Mouse (Mus musculus) neural tube, embryonic 10.5 days (tissue): ENCODE data around the gene Dlx6.
A peak's percentile ranks its signal among the peaks of the same experiment; 100 is the strongest.

Experiments used
- DNase-seq: peaks from one replicate; pipeline ENCODE4 v3.0.0-alpha.2; 2017; ENCODE audit warnings: low spot score; ENCODE audit errors: extremely low spot score

Gene Dlx6

DNA sequence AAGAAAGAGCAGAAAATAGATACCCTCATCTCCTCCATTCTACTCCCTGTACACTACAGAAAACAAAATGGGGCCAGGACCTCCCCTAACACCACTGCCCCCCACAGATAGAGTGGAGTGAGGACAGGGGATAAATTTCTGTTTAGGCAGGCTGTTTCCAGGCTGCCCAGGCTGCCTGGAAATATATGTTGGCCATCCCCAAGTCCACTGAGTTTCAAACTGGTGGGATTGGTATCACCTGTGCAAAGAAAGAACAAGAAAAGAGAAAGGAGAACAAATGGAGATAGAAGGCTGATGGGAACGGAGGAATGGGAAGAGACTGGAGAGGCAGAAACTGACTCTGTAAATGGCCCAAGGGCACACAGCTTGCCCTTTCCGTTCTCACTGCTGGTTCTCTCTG lies 13.1 kb downstream of the Dlx6 start:
- no peak for DNase-seq

DNA sequence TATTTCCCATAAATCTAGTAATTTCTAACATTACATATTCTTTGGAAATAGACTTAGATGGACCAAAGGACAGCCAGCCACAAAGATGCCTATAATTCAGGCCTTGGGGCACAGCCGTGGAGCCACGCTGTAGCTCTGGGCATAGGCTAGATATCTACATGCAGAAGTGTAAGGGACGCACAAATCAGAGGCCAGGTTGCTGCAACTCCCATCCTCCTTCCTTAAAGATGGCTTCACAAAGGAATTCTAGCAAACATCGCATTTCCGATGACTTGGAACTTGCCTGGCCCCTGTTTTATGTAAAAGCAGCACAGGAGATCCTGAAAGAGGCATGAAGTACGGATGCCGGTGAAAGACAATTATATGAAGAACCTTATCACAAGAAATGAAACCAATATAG lies 13.6 kb downstream of the Dlx6 start:
- DNase-seq = peak; percentile 40

GRCm38 (mm10) chr6:6877346-6877910 lies 14.3 kb downstream of the Dlx6 start:
- DNase-seq = no peak

DNA sequence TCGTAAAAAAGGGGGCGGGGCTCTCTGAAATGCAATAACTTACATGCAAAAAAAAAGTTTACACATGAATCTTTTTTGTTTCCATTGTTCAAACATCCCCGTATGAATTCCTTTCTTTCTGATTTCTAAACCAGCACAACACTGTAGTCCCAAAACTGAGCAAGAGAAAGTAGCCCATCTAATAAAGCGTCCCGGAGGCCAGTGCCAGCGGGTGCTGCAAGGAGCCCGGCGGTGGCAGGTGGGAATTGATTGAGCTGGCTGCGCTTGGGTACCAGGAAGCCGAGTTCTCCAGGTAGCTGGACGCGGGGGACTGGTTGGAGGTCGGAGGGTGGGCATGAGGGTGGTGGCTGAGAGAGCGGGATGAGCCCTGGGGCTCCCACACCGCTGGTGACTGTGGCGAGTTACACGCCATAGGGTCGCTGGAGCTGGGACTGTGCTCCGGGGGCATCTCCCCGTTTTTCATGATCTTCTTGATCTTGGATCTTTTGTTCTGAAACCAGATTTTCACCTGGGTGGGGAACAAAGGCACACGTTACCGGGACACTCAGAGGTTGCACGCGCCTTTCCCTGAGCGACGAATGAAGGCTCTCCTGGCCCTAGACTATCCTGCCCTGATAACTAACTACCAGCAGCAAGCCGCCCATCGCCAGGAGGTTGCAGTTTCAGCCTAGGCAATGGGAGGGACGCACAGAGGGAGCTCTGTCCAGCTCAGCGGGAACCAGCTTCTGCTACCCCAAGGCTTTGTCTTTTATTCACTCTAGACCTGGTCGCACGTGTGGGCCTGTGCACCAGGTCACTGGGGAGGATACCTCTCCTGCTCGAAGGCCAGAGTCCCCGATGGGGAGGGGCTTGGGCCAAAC lies 15.1 kb downstream of the Dlx6 start:
- DNase-seq = peak; percentile 65

DNA sequence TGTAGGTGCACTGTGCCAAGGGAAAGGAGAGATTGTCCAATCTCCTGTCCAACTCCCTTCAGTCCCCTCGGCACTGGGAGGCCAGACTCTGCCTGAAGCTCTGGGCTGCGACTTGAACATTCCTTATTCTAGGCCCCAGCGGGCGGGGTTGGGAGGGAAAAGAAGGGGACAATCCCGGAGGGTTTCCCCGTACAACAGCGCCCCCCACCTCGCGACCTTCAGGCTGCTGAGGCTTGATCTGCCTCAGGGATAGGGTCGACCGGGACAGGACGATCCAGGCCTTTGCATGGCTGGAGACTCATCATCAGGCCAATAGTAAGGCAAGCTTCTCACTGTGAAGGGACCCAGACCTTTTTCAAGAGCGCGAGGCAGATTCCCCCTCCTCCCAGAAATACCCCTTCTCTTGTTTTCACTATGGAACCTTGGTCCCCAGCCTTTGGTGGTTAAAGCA lies 15.7 kb downstream of the Dlx6 start:
- DNase-seq = no peak

GRCm38 (mm10) chr6:6879371-6880325 lies 16.5 kb downstream of the Dlx6 start:
- DNase-seq = peak; percentile 70

GRCm38 (mm10) chr6:6880361-6881114 lies 17.4 kb downstream of the Dlx6 start:
- peak; percentile 62 for DNase-seq

- DNase-seq = peak; percentile 56
These were observed 18.0 kb downstream of the Dlx6 start for GRCm38 (mm10) chr6:6881115-6881637.

- DNase-seq = peak; percentile 79
These were observed 18.6 kb downstream of the Dlx6 start, which contains the start of gene Dlx5 for GRCm38 (mm10) chr6:6881638-6882190. Gene Dlx5 (minus strand): TSS chr6:6882085.

- DNase-seq = peak; percentile 45
These were observed 19.2 kb downstream of the Dlx6 start for GRCm38 (mm10) chr6:6882266-6882797.

- peak; percentile 72 for DNase-seq
These were observed 21.8 kb downstream of the Dlx6 start for GRCm38 (mm10) chr6:6884897-6885296.

- DNase-seq = no peak
These were observed 23.1 kb downstream of the Dlx6 start for GRCm38 (mm10) chr6:6886225-6886624.

- no peak for DNase-seq
These were observed 26.9 kb downstream of the Dlx6 start for GRCm38 (mm10) chr6:6890047-6890446.

GRCm38 (mm10) chr6:6909586-6909985 lies 46.5 kb downstream of the Dlx6 start:
- DNase-seq = no peak

DNA sequence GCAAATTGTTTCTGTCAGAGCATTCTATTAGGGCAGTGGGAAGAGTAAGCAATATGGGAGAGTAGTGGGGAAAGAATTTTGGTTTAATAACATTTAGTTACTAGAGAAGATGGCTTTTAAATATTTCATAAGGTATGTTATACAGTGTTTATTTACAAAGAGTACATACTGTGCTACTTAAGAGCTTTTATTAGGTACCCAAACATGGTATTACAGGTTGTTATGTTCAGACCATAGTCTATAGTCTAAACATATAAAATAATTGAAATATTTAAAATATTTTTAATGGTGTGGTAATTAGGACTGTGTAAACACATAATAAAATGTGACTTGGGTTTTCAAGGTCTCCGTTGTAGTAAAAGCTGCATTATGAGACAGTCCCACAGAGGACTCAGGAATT lies 51.2 kb downstream of the Dlx6 start:
- DNase-seq = no peak

GRCm38 (mm10) chr6:6914849-6915525 lies 51.9 kb downstream of the Dlx6 start:
- DNase-seq = peak; percentile 31

DNA sequence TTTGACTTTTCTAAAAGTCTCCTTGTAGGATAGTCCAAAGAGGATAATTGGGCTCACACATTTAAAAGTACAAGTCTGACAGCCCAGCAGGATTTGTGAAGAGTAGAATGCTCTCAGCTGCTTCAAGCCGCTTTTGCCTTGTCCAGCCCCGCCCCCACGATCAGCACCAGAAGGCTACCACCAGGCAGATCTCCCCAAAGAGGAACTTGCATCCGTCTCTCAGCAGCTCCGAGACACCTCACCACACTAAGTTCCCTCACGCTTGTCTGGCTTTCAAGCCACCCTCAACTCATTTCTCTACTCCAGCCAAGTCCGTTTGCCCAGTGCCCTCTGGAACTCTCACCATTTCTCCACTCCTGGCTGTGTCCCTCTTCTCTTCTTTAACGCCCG lies 52.4 kb downstream of the Dlx6 start:
- DNase-seq = no peak

- DNase-seq = no peak
These were observed 54.2 kb downstream of the Dlx6 start for GRCm38 (mm10) chr6:6917334-6917733.
